Mouse (Mus musculus) stomach, postnatal 0 days (tissue): ENCODE results near the gene Prelp.

Source experiments
- CTCF ChIP-seq: IDR thresholded peaks from 2 replicates; pipeline ENCODE4 v1.5.1; 2016; ENCODE audit warnings: antibody characterized with exemption, low read depth, mild to moderate bottlenecking, moderate library complexity
- EP300 ChIP-seq: optimal IDR thresholded peaks from 2 replicates; pipeline ENCODE3; 2016; ENCODE audit warnings: antibody characterized with exemption

DNA sequence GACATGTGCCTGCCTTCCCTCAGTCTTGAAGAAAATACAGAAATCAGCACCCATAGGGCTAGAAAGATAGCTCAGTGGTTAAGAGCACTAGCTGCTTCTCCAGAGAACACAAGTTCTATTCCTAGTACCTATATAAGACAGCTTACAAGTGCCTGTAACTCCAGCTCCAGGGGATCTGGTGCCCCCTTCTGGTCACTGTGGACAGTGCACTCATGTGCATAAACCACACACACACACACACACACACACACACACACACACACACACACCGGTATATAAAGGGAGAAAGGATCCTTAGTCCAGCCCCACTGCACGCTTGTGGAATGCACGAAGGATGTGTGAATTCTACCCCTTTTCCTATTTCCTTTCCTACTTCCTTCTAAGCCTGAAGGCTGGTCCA lies 15.0 kb upstream of the Prelp start:
- TF ChIP-seq EP300, result no peak
- TF ChIP-seq CTCF, result peak; percentile 48
